Mouse (Mus musculus) kidney, postnatal 36 days (tissue): ENCODE data around the gene S100b.

Source experiments
- DNase-seq, 2 experiments: peaks; one replicate each; pipeline ENCODE4 v3.0.0; 2021 to 2022; ENCODE audit warnings: mixed read lengths in 2 of 2

Gene S100b

GRCm38 (mm10) chr10:76260358-76261059 is 6.9 kb downstream of the S100b start:
- DNase-seq: peak in 1 of 2 experiments; percentile 30

GRCm38 (mm10) chr10:76261447-76261846 is 7.8 kb downstream of the S100b start:
- DNase-seq: no peak

- no peak for DNase-seq
These were observed 8.8 kb downstream of the S100b start for GRCm38 (mm10) chr10:76262431-76262830.

DNA sequence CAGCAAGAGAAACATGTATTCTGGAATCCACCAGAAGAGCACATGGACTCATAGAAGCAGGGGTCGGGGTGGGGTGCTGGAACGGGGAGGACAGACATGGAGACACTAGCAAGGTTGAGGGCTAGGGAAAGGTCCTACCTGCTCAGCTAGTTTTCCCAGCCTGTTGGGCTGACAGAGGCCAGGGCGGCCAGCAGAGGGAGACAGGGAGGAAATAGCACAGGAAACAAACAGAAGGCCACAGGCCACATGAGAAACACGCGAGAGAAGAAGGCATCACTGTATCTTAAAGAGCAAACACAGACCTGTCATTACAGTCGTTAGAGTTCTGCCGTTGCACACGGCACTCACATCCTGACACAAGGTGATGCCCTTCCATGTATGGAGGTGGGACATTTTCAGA is 17.6 kb downstream of the S100b start:
- peak; percentile 41 to 78 for DNase-seq

- peak; percentile 57 to 63 for DNase-seq
These were observed 21.6 kb downstream of the S100b start for GRCm38 (mm10) chr10:76275256-76275655.

- DNase-seq: peak; percentile 60 to 75
These were observed 25.0 kb downstream of the S100b start for GRCm38 (mm10) chr10:76278541-76279097.

DNA sequence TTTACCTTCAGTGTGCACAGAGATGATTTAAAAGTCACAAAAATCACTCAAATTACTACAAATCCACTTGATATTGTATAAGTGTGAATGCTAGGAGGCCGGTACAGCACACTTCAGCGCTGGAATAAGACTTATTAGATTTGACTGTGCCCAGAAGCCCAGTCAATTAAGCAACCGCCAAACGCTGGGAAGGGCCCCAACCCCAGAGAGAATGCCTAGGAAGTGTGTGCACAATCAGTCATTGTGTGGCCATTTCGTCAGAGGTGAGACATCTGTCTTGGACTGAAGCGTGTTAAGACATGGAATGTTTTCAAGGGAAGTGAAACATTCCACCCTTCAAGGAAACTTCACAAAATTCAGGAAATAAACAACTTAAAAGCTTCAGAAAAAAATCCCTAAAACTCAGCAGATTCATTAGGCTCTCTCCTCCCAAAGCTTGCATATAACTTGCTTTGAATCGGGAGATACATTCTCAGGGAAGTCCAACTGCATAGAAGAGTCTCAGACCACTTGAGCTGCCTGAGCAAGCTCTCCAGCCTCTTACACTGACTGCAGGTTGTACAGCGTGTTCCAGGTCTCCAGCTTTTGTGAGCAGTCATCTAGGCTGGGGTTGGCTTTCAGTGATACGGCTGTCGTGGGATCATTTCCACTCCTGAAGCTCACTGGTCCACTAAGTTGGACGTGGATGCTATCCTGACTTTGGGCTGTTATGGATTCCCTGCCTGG is 34.8 kb downstream of the S100b start:
- DNase-seq: no peak

DNA sequence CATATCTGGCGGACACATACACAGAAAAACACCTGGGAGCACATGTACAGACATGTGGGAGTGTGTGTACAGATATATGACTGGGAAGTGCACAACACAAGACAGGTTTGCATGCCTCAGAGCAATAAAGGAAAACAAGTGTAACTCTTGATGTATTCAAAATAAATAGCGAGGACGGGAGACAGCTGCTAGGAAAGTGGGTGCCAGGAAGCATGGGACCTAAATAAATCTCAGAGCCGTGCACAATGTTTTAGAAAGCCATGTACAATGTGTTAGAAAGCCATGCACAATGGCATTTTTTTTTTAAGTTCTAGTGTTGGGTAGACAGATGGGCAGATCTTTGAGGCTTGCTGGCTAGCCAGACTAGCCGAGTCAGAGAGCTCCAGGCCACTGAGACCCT is 35.4 kb downstream of the S100b start:
- DNase-seq: no peak

DNA sequence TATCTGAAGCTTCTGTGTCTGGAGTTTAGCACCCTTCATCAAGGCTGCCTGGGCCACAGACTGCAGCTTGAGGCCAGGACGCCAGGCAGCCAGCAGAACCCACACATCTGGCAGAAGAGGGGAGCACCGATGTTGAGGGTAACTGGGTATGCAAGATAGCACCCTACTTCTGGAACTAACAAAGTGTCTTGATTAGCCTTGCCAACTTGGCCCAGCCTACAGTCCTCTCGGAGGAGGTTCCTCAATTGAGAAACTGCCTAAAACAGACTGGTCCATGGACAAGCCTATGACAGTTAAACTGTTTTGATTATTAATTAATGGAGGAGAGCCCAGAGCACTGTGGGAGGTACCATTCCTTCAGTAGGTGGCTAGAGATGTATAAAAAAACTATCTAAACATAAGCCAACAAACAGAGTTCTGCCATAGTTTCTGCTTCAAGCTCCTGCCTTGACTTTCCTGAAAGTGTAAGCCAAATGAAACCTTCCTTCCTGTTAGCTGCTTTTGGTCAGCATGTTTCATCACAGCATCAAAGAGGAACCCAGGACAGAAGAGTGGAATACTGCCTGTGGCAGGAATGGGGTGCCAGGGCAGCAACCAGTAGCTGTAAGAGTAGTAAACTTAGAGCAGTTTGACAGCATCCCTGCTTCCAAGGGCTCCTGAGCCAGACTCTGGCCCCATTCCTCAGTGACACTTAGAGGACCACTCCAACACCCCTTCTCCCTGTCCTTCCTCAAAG is 36.5 kb downstream of the S100b start:
- no peak for DNase-seq

GRCm38 (mm10) chr10:76293222-76293621 is 39.6 kb downstream of the S100b start:
- DNase-seq: no peak

- DNase-seq: no peak
These were observed 46.5 kb downstream of the S100b start for GRCm38 (mm10) chr10:76300133-76300532.

GRCm38 (mm10) chr10:76306738-76307137 is 53.1 kb downstream of the S100b start:
- no peak for DNase-seq
